Mouse (Mus musculus) heart, embryonic 14.5 days (tissue): ENCODE measurements at regions not wholly inside any gene's neighbourhood (a gene's known extent, or its start where the extent isn't known, plus 50 kb on each side); places are given as distances from the start of the nearest gene placed in this dataset.
A peak's percentile ranks its signal among the peaks of the same experiment; 100 is the strongest.

ENCODE experiments used
- ATAC-seq: fragments of 200-750 bp; cut with Nextera tagmentation; 2 replicates; pipeline ENCODE4 v1.8.0; 2017; ENCODE audit warnings: low read depth, moderate TSS enrichment; ENCODE audit not compliant: insufficient number of reproducible peaks, insufficient read depth, low FRiP score
- H3K27ac ChIP-seq, 2 experiments: fragments of 200-500 bp in 1 of 2; fragments of 300-500 bp in 1 of 2; sonication (generic) in 1 of 2; replicated peaks in 1 of 2; 2 replicates each; pipeline ENCODE4 v1.5.1; 2012 to 2014; ENCODE audit warnings: low read depth in 2 of 2, low read length in 2 of 2, control low read depth in 1 of 2, mild to moderate bottlenecking in 1 of 2, mixed read lengths in 1 of 2; ENCODE audit not compliant: control insufficient read depth in 1 of 2, insufficient read depth in 1 of 2
- H3K27me3 ChIP-seq: fragments of 300-500 bp; sonication (generic); 2 replicates; pipeline ENCODE4 v1.6.1; 2014; ENCODE audit warnings: mild to moderate bottlenecking, low read length, control low read depth; ENCODE audit not compliant: control insufficient read depth, insufficient read depth
- H3K36me3 ChIP-seq: fragments of 300-500 bp; sonication (generic); 2 replicates; pipeline ENCODE4 v1.6.1; 2014; ENCODE audit warnings: mild to moderate bottlenecking, control low read depth, low read length, mixed read lengths; ENCODE audit not compliant: control insufficient read depth, insufficient read depth
- H3K4me1 ChIP-seq, 2 experiments: fragments of 200-500 bp in 1 of 2; fragments of 300-500 bp in 1 of 2; sonication (generic) in 1 of 2; 2 replicates each; pipeline ENCODE4 v1.6.1; 2012 to 2014; ENCODE audit warnings: low read length in 2 of 2, control low read depth in 1 of 2, mixed read lengths in 1 of 2; ENCODE audit not compliant: control insufficient read depth in 2 of 2, insufficient read depth in 2 of 2
- H3K4me2 ChIP-seq: fragments of 300-500 bp; sonication (generic); 2 replicates; pipeline ENCODE4 v1.6.1; 2014; ENCODE audit warnings: mild to moderate bottlenecking, low read length
- H3K4me3 ChIP-seq, 2 experiments: fragments of 200-500 bp in 1 of 2; fragments of 300-500 bp in 1 of 2; sonication (generic) in 1 of 2; 2 replicates each; pipeline ENCODE4 v1.5.1; 2012 to 2014; ENCODE audit warnings: low read length in 2 of 2, mild to moderate bottlenecking in 2 of 2, control low read depth in 1 of 2, low read depth in 1 of 2, moderate library complexity in 1 of 2; ENCODE audit not compliant: control insufficient read depth in 1 of 2, insufficient read depth in 1 of 2
- H3K9ac ChIP-seq: fragments of 300-500 bp; sonication (generic); 2 replicates; pipeline ENCODE4 v1.6.1; 2014; ENCODE audit warnings: mild to moderate bottlenecking, low read length
- H3K9me3 ChIP-seq: fragments of 300-500 bp; sonication (generic); 2 replicates; pipeline ENCODE4 v1.6.1; 2016; ENCODE audit warnings: low read length, control low read depth; ENCODE audit not compliant: control insufficient read depth
- WGBS: fragments of 180-500 bp; shearing (Covaris S2); extraction: QIAGEN DNeasy Blood & Tissue Kit; methylation state at CpG from one replicate; pipeline ENCODE4 v1.1.7; 2014; 5-methylcytosine and 5-hydroxymethylcytosine counted together

GRCm38 (mm10) chr14:61683356-61683740 is 76.1 kb downstream of the Kcnrg start:
- Histone ChIP-seq H3K27ac (peak overlapping the region in 1 of 2 experiments; percentile 99; a peak in 2 of 4 replicates), H3K27me3 (peaks cover 7% of the 10 kb centered on the region), H3K4me3 (peak overlapping the region; percentile 89 to 94), H3K36me3 (0 out of 2 replicates have a peak, but pooled peaks cover 4% of the 10 kb centered on the region), H3K4me2 (peak overlapping the region; percentile 94), H3K9ac (peak overlapping the region; percentile 95), H3K9me3 (no peaks in the 10 kb centered on the region), H3K4me1 (peaks cover 18 to 38% of the 10 kb centered on the region in 2 experiments; a peak in 3 of 4 replicates)
- WGBS = 18% methylated on average over 9 of the region's 9 CpGs
- no peak for ATAC-seq

- Histone ChIP-seq H3K9me3 (no peaks in the 10 kb centered on the region), H3K4me1 (peaks cover 18 to 39% of the 10 kb centered on the region in 2 experiments; a peak in 3 of 4 replicates), H3K4me3 (peak overlapping the region; percentile 37 to 89), H3K27ac (no peak overlapping the region), H3K27me3 (peaks cover 10% of the 10 kb centered on the region), H3K36me3 (0 out of 2 replicates have a peak, but pooled peaks cover 4% of the 10 kb centered on the region), H3K9ac (peak overlapping the region; percentile 16; the same call in 1 of the 2 replicates), H3K4me2 (peak overlapping the region; percentile 94)
- WGBS = 20% methylated on average over 19 of the region's 19 CpGs
- no peak for ATAC-seq
Measured at GRCm38 (mm10) chr14:61683791-61684411, 76.6 kb downstream of the Kcnrg start.

GRCm38 (mm10) chr14:61684473-61685230 is 77.4 kb downstream of the Kcnrg start:
- WGBS = 22% methylated on average over 26 of the region's 26 CpGs

GRCm38 (mm10) chr14:61685231-61685800 is 78.1 kb downstream of the Kcnrg start:
- H3K27me3 ChIP-seq = peaks cover 22% of the 10 kb centered on the region
- H3K36me3 ChIP-seq = no peaks in the 10 kb centered on the region
- no peak overlapping the region for H3K4me3 ChIP-seq
- 44% methylated on average over 12 of the region's 12 CpGs for WGBS
- no peak overlapping the region; the same call in 1 of the 2 replicates for H3K4me2 ChIP-seq
- no peak for ATAC-seq
- no peak overlapping the region for H3K27ac ChIP-seq
- peaks cover 21 to 41% of the 10 kb centered on the region in 2 experiments; a peak in 3 of 4 replicates for H3K4me1 ChIP-seq
- no peaks in the 10 kb centered on the region for H3K9me3 ChIP-seq
- no peak overlapping the region for H3K9ac ChIP-seq

More at GRCm38 (mm10) chr14:61684473-61685230, 77.4 kb downstream of the Kcnrg start:
- no peak for ATAC-seq
- Histone ChIP-seq H3K27me3 (peaks cover 15% of the 10 kb centered on the region), H3K27ac (no peak overlapping the region), H3K9ac (peak overlapping the region; percentile 16; the same call in 1 of the 2 replicates), H3K36me3 (no peaks in the 10 kb centered on the region), H3K4me2 (peak overlapping the region; percentile 94), H3K4me1 (peaks cover 21 to 45% of the 10 kb centered on the region in 2 experiments; a peak in 3 of 4 replicates), H3K4me3 (peak overlapping the region; percentile 37 to 38), H3K9me3 (no peaks in the 10 kb centered on the region)

GRCm38 (mm10) chr14:61686101-61686691 is 78.9 kb downstream of the Kcnrg start:
- Histone ChIP-seq H3K36me3 (no peaks in the 10 kb centered on the region), H3K27ac (no peak overlapping the region), H3K4me3 (peak overlapping the region; percentile 20 to 45), H3K4me1 (peaks cover 21 to 39% of the 10 kb centered on the region in 2 experiments; a peak in 3 of 4 replicates), H3K9ac (no peak overlapping the region), H3K27me3 (peaks cover 31% of the 10 kb centered on the region), H3K9me3 (no peaks in the 10 kb centered on the region), H3K4me2 (peak overlapping the region; percentile 87)
- WGBS = 6% methylated on average over 29 of the region's 35 CpGs
- ATAC-seq = no peak

GRCm38 (mm10) chr14:61686821-61687341 is 79.6 kb downstream of the Kcnrg start:
- H3K9ac ChIP-seq = peak overlapping the region; percentile 67
- H3K4me2 ChIP-seq = peak overlapping the region; percentile 87
- H3K9me3 ChIP-seq = no peaks in the 10 kb centered on the region
- no peak for ATAC-seq
- WGBS = under 1% methylated on average over 33 of the region's 33 CpGs
- no peak overlapping the region for H3K27ac ChIP-seq
- peaks cover 34% of the 10 kb centered on the region for H3K27me3 ChIP-seq
- no peaks in the 10 kb centered on the region for H3K36me3 ChIP-seq
- peaks cover 21 to 39% of the 10 kb centered on the region in 2 experiments; a peak in 3 of 4 replicates for H3K4me1 ChIP-seq
- peak overlapping the region; percentile 45 to 51 for H3K4me3 ChIP-seq
